Mouse (Mus musculus) limb, embryonic 13.5 days (tissue): ENCODE measurements around the gene Dedd. TPM values are rescaled to one million over a fixed set of nuclear protein-coding genes. Genes with fewer than 3 reads are reported as not detected.

Experiments used
- ATAC-seq: fragments of 200-750 bp; cut with Nextera tagmentation; 2 replicates; pipeline ENCODE4 v1.8.0; 2017; ENCODE audit warnings: low read depth, moderate number of reproducible peaks, moderate TSS enrichment; ENCODE audit not compliant: low FRiP score
- H3K27ac ChIP-seq: fragments of 300-500 bp; sonication (generic); 2 replicates; pipeline ENCODE4 v1.5.1; 2015; ENCODE audit warnings: inconsistent platforms, mild to moderate bottlenecking, moderate library complexity
- H3K27me3 ChIP-seq: fragments of 300-500 bp; sonication (generic); 2 replicates; pipeline ENCODE4 v1.6.1; 2015; ENCODE audit warnings: mild to moderate bottlenecking, inconsistent platforms
- H3K36me3 ChIP-seq: fragments of 300-500 bp; sonication (generic); 2 replicates; pipeline ENCODE4 v1.6.1; 2015; ENCODE audit warnings: inconsistent platforms, mild to moderate bottlenecking, moderate library complexity
- H3K4me1 ChIP-seq: fragments of 300-500 bp; sonication (generic); 2 replicates; pipeline ENCODE4 v1.6.1; 2015; ENCODE audit warnings: inconsistent platforms
- H3K4me2 ChIP-seq: fragments of 300-500 bp; sonication (generic); replicated peaks from 2 replicates; pipeline ENCODE4 v1.6.1; 2015; ENCODE audit warnings: inconsistent platforms, mild to moderate bottlenecking, moderate library complexity
- H3K4me3 ChIP-seq: fragments of 300-500 bp; sonication (generic); 2 replicates; pipeline ENCODE4 v1.5.1; 2015; ENCODE audit warnings: moderate library complexity, mild to moderate bottlenecking, inconsistent platforms
- H3K9ac ChIP-seq: fragments of 300-500 bp; sonication (generic); 2 replicates; pipeline ENCODE4 v1.6.1; 2015; ENCODE audit warnings: mild to moderate bottlenecking, inconsistent platforms
- H3K9me3 ChIP-seq: fragments of 300-500 bp; sonication (generic); 2 replicates; pipeline ENCODE4 v1.6.1; 2016; ENCODE audit warnings: inconsistent platforms
- WGBS: fragments of 180-500 bp; shearing (Covaris S2); methylation state at CpG from one replicate; pipeline ENCODE4 v1.1.7; 2015; 5-methylcytosine and 5-hydroxymethylcytosine counted together
- polyA plus RNA-seq: library from polyadenylated mRNA; unstranded; fragments of >200 nt; fragmentation: Nextera tagmentation; extraction: Ambion mirVana; gene quantifications from 2 replicates; pipeline ENCODE4 v1.2.1, GENCODE M21; 2015

Gene Dedd
- polyA plus RNA-seq = 61.1 and 66.2 TPM in 2 replicates

GRCm38 (mm10) chr1:171328839-171329432 is at the start of gene Dedd:
Gene Dedd, plus strand, starts transcription at chr1:171329145.
- WGBS = under 1% methylated on average over 48 of the region's 48 CpGs
- Histone ChIP-seq H3K27me3 (no peaks in the 10 kb centered on the region), H3K4me2 (peak within 1 kb of the TSS; percentile 77), H3K4me1 (peaks cover 45% of the 10 kb centered on the region), H3K9me3 (no peaks in the 10 kb centered on the region), H3K9ac (peak within 1 kb of the TSS; percentile 94), H3K4me3 (peak within 1 kb of the TSS; percentile 79), H3K27ac (peak within 1 kb of the TSS; percentile 99), H3K36me3 (peaks cover 15% of the 10 kb centered on the region)
- ATAC-seq = peak; percentile 93

- H3K27ac ChIP-seq = no peak overlapping the region
- no peaks in the 10 kb centered on the region for H3K27me3 ChIP-seq
- H3K9me3 ChIP-seq = no peaks in the 10 kb centered on the region
- H3K4me3 ChIP-seq = peak overlapping the region; percentile 73
- no peak for ATAC-seq
- H3K36me3 ChIP-seq = peaks cover 74% of the 10 kb centered on the region
- H3K4me1 ChIP-seq = peaks cover 21% of the 10 kb centered on the region
- H3K4me2 ChIP-seq = peak overlapping the region; percentile 95
- 58% methylated on average over 5 of the region's 5 CpGs for WGBS
- H3K9ac ChIP-seq = peak overlapping the region; percentile 86
These were observed 49.2 kb upstream of the Dedd start for GRCm38 (mm10) chr1:171279721-171280120.

GRCm38 (mm10) chr1:171280250-171280915 is 48.6 kb upstream of the Dedd start:
- H3K4me2 ChIP-seq = peak overlapping the region; percentile 95
- no peaks in the 10 kb centered on the region for H3K9me3 ChIP-seq
- no peaks in the 10 kb centered on the region for H3K27me3 ChIP-seq
- ATAC-seq = no peak
- H3K9ac ChIP-seq = peak overlapping the region; percentile 86
- peaks cover 74% of the 10 kb centered on the region for H3K36me3 ChIP-seq
- H3K4me3 ChIP-seq = peak overlapping the region; percentile 73
- 0 out of 2 replicates have a peak overlapping the region, but pooled peaks have one; percentile 7 for H3K27ac ChIP-seq
- under 1% methylated on average over 25 of the region's 25 CpGs for WGBS
- peaks cover 23% of the 10 kb centered on the region for H3K4me1 ChIP-seq

GRCm38 (mm10) chr1:171280916-171281527 is 47.9 kb upstream of the Dedd start, which contains the start of gene Ppox:
Gene Ppox, minus strand, starts transcription at chr1:171281186.
- peak; percentile 97 for ATAC-seq
- no peaks in the 10 kb centered on the region for H3K27me3 ChIP-seq
- peak within 1 kb of the TSS; percentile 72 for H3K27ac ChIP-seq
- H3K9ac ChIP-seq = peak within 1 kb of the TSS; percentile 86
- whole genome bisulfite sequencing = under 1% methylated on average over 26 of the region's 26 CpGs
- H3K36me3 ChIP-seq = peaks cover 74% of the 10 kb centered on the region
- peak within 1 kb of the TSS; percentile 95 for H3K4me2 ChIP-seq
- peak within 1 kb of the TSS; percentile 73 for H3K4me3 ChIP-seq
- H3K9me3 ChIP-seq = no peaks in the 10 kb centered on the region
- H3K4me1 ChIP-seq = peaks cover 29% of the 10 kb centered on the region

- H3K27me3 ChIP-seq = no peaks in the 10 kb centered on the region
- no peaks in the 10 kb centered on the region for H3K9me3 ChIP-seq
- peak overlapping the region; percentile 95 for H3K4me2 ChIP-seq
- H3K9ac ChIP-seq = peak overlapping the region; percentile 64
- under 1% methylated on average over 10 of the region's 10 CpGs for WGBS
- peak overlapping the region; percentile 73 for H3K4me3 ChIP-seq
- H3K4me1 ChIP-seq = peaks cover 34% of the 10 kb centered on the region
- peak overlapping the region; percentile 72 for H3K27ac ChIP-seq
- ATAC-seq = peak; percentile 22
- H3K36me3 ChIP-seq = peaks cover 74% of the 10 kb centered on the region
These were observed 47.4 kb upstream of the Dedd start for GRCm38 (mm10) chr1:171281528-171281923.

- Histone ChIP-seq H3K4me1 (peaks cover 41% of the 10 kb centered on the region), H3K9me3 (no peaks in the 10 kb centered on the region), H3K36me3 (peaks cover 66% of the 10 kb centered on the region), H3K4me3 (peak overlapping the region; percentile 73), H3K9ac (peak overlapping the region; percentile 64; the same call in 1 of the 2 replicates), H3K27ac (no peak overlapping the region), H3K4me2 (peak overlapping the region; percentile 95), H3K27me3 (no peaks in the 10 kb centered on the region)
- WGBS = 81% methylated on average over 18 of the region's 18 CpGs
- no peak for ATAC-seq
These were observed 46.7 kb upstream of the Dedd start for GRCm38 (mm10) chr1:171282086-171282805.

- H3K4me1 ChIP-seq = peaks cover 47% of the 10 kb centered on the region
- H3K4me2 ChIP-seq = no peak overlapping the region
- ATAC-seq = no peak
- H3K9ac ChIP-seq = no peak overlapping the region
- no peak overlapping the region for H3K4me3 ChIP-seq
- no peak overlapping the region for H3K27ac ChIP-seq
- H3K9me3 ChIP-seq = no peaks in the 10 kb centered on the region
- 89% methylated on average over 18 of the region's 18 CpGs for WGBS
- peaks cover 57% of the 10 kb centered on the region for H3K36me3 ChIP-seq
- no peaks in the 10 kb centered on the region for H3K27me3 ChIP-seq
These were observed 45.5 kb upstream of the Dedd start for GRCm38 (mm10) chr1:171283188-171284160.

GRCm38 (mm10) chr1:171284491-171284890 is 44.5 kb upstream of the Dedd start:
- ATAC-seq = no peak
- H3K27me3 ChIP-seq = no peaks in the 10 kb centered on the region
- H3K4me3 ChIP-seq = no peak overlapping the region
- H3K9me3 ChIP-seq = no peaks in the 10 kb centered on the region
- peaks cover 57% of the 10 kb centered on the region for H3K36me3 ChIP-seq
- H3K27ac ChIP-seq = no peak overlapping the region
- no peak overlapping the region for H3K9ac ChIP-seq
- H3K4me1 ChIP-seq = peaks cover 49% of the 10 kb centered on the region
- 85% methylated on average over 15 of the region's 15 CpGs for whole genome bisulfite sequencing
- no peak overlapping the region for H3K4me2 ChIP-seq

GRCm38 (mm10) chr1:171285096-171285892 is 43.7 kb upstream of the Dedd start:
- peaks cover 64% of the 10 kb centered on the region for H3K36me3 ChIP-seq
- H3K4me2 ChIP-seq = no peak overlapping the region; the same call in 1 of the 2 replicates
- 89% methylated on average over 20 of the region's 20 CpGs for WGBS
- no peak overlapping the region for H3K4me3 ChIP-seq
- peaks cover 40% of the 10 kb centered on the region for H3K4me1 ChIP-seq
- ATAC-seq = no peak
- no peaks in the 10 kb centered on the region for H3K27me3 ChIP-seq
- no peak overlapping the region; the same call in 1 of the 2 replicates for H3K9ac ChIP-seq
- H3K27ac ChIP-seq = 0 out of 2 replicates have a peak overlapping the region, but pooled peaks have one; percentile 3
- H3K9me3 ChIP-seq = no peaks in the 10 kb centered on the region

GRCm38 (mm10) chr1:171286517-171286916 is 42.4 kb upstream of the Dedd start:
- H3K9me3 ChIP-seq = no peaks in the 10 kb centered on the region
- H3K4me1 ChIP-seq = peaks cover 40% of the 10 kb centered on the region
- peaks cover 64% of the 10 kb centered on the region for H3K36me3 ChIP-seq
- H3K9ac ChIP-seq = peak overlapping the region; percentile 96; the same call in 1 of the 2 replicates
- H3K27ac ChIP-seq = no peak overlapping the region
- WGBS = 89% methylated on average over 19 of the region's 19 CpGs
- peak overlapping the region; percentile 79 for H3K4me2 ChIP-seq
- no peak for ATAC-seq
- H3K27me3 ChIP-seq = no peaks in the 10 kb centered on the region
- H3K4me3 ChIP-seq = peak overlapping the region; percentile 90
